Mouse (Mus musculus) embryonic facial prominence, embryonic 11.5 days (tissue): ENCODE measurements around the gene Gm20388. TPM values are rescaled to one million over a fixed set of nuclear protein-coding genes. Genes with fewer than 3 reads are reported as not detected.
A peak's percentile ranks its signal among the peaks of the same experiment; 100 is the strongest.

Experiments used
- ATAC-seq: fragments of 200-750 bp; cut with Nextera tagmentation; replicated peaks from 2 replicates; pipeline ENCODE4 v1.8.0; 2017; ENCODE audit warnings: low read depth; ENCODE audit not compliant: insufficient number of reproducible peaks, low FRiP score, low TSS enrichment
- DNase-seq: peaks from one replicate; pipeline ENCODE4 v3.0.0-alpha.2; 2015; ENCODE audit warnings: low spot score
- H3K27ac ChIP-seq: fragments of 300-500 bp; sonication (generic); replicated peaks from 2 replicates; pipeline ENCODE4 v1.5.1; 2014; ENCODE audit warnings: mild to moderate bottlenecking, low read depth, low read length, control low read depth
- H3K27me3 ChIP-seq: fragments of 300-500 bp; sonication (generic); 2 replicates; pipeline ENCODE4 v1.6.1; 2014; ENCODE audit warnings: mild to moderate bottlenecking, low read length, moderate library complexity, mixed read lengths; ENCODE audit not compliant: control insufficient read depth, insufficient read depth
- H3K36me3 ChIP-seq: fragments of 300-500 bp; sonication (generic); replicated peaks from 2 replicates; pipeline ENCODE4 v1.6.1; 2014; ENCODE audit warnings: low read depth, mild to moderate bottlenecking, low read length, moderate library complexity, mixed read lengths; ENCODE audit not compliant: control insufficient read depth, insufficient read depth
- H3K4me1 ChIP-seq: fragments of 300-500 bp; sonication (generic); 2 replicates; pipeline ENCODE4 v1.6.1; 2014; ENCODE audit warnings: low read length, mixed read lengths; ENCODE audit not compliant: control insufficient read depth, insufficient read depth
- H3K4me2 ChIP-seq: fragments of 300-500 bp; sonication (generic); 2 replicates; pipeline ENCODE4 v1.6.1; 2014; ENCODE audit warnings: low read depth, mild to moderate bottlenecking, control low read depth, low read length, moderate library complexity
- H3K4me3 ChIP-seq: fragments of 300-500 bp; sonication (generic); 2 replicates; pipeline ENCODE4 v1.5.1; 2014; ENCODE audit warnings: low read depth, low read length, control low read depth
- H3K9ac ChIP-seq: fragments of 300-500 bp; sonication (generic); replicated peaks from 2 replicates; pipeline ENCODE4 v1.6.1; 2014; ENCODE audit warnings: mild to moderate bottlenecking, control low read depth, low read length
- H3K9me3 ChIP-seq: fragments of 300-500 bp; sonication (generic); replicated peaks from 2 replicates; pipeline ENCODE4 v1.6.1; 2016; ENCODE audit warnings: mild to moderate bottlenecking, low read length, inconsistent platforms, mixed read lengths; ENCODE audit not compliant: control insufficient read depth
- WGBS: fragments of 180-500 bp; shearing (Covaris S2); extraction: QIAGEN DNeasy Blood & Tissue Kit; methylation state at CpG from one replicate; pipeline ENCODE4 v1.1.7; 2014; 5-methylcytosine and 5-hydroxymethylcytosine counted together
- polyA plus RNA-seq: library from polyadenylated mRNA; unstranded; fragments of >200 nt; fragmentation: Nextera tagmentation; extraction: Ambion mirVana; gene quantifications from 2 replicates; pipeline ENCODE4 v1.2.1, GENCODE M21; 2014

Gm20388 gene
- polyA plus RNA-seq, 1 experiment from 2014 or later, result 3.1 TPM

DNA sequence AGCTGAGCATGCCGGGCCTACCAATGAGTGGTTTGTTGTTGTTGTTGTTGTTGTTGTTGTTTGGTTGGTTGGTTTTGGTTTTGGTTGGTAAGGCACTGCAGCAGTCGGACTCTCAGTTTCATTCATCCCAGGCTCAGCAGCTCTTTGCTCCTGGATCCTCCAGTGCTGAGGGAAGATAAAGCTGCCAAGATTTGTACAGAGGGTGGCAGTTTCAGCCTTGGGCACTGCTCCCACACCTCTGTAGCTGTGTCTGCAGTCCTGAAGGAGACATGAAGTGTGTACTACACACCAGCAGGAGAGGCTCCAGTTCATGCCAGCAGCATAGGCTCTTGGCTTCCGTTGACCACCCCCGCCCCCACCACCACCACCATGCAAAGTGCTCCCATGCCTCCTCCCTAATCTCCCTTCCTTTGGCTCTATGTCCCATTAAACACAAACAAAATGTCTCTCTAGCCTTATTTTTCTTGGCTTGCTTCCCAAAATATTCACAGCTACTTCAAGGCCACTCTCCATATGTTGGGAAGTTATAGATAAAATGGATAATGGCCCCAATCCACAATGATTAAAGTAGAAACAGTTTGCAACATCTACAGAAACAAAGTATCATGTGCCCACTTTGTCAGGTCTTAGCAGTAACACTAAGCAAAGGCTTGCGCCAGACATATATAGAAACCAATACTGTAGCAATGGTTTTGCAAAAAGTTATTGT lies 3740.9 kb downstream of the Gm20388 start:
- no peaks in the 10 kb centered on the region for H3K4me1 ChIP-seq
- ATAC-seq (no peak), DNase-seq (no peak)
- no peak overlapping the region for H3K27ac ChIP-seq
- H3K9ac ChIP-seq, result no peak overlapping the region
- no peaks in the 10 kb centered on the region for H3K9me3 ChIP-seq
- H3K36me3 ChIP-seq, result no peaks in the 10 kb centered on the region
- no peaks in the 10 kb centered on the region for H3K27me3 ChIP-seq
- H3K4me3 ChIP-seq, result no peak overlapping the region
- H3K4me2 ChIP-seq, result no peak overlapping the region
- 89% methylated on average over 5 of the region's 5 CpGs for WGBS

DNA sequence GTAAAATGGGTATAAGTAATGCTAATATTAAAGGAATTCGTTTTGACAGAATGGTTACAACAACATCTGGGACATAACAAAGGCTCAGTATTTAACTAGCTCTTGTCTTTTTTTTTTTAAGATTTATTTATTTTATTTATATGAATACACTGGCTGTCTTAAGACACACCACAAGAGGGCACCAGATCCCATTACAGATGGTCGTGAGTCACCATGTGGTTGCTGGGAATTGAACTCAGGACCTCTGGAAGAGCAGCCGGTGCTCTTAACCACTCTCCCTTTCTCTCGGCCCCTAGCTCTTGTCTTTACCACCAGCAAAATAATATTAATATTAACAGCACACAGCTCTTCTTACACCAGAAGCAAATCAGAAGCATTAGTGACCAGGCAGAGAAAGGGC lies 3742.0 kb downstream of the Gm20388 start:
- no peaks in the 10 kb centered on the region for H3K4me1 ChIP-seq
- H3K9ac ChIP-seq, result no peak overlapping the region
- H3K27ac ChIP-seq, result no peak overlapping the region
- H3K4me2 ChIP-seq, result no peak overlapping the region
- ATAC-seq, result no peak
- no peak overlapping the region for H3K4me3 ChIP-seq
- no peaks in the 10 kb centered on the region for H3K9me3 ChIP-seq
- 67% methylated on average over 4 of the region's 4 CpGs for WGBS
- H3K27me3 ChIP-seq, result no peaks in the 10 kb centered on the region
- no peaks in the 10 kb centered on the region for H3K36me3 ChIP-seq
- DNase-seq, result no peak

DNA sequence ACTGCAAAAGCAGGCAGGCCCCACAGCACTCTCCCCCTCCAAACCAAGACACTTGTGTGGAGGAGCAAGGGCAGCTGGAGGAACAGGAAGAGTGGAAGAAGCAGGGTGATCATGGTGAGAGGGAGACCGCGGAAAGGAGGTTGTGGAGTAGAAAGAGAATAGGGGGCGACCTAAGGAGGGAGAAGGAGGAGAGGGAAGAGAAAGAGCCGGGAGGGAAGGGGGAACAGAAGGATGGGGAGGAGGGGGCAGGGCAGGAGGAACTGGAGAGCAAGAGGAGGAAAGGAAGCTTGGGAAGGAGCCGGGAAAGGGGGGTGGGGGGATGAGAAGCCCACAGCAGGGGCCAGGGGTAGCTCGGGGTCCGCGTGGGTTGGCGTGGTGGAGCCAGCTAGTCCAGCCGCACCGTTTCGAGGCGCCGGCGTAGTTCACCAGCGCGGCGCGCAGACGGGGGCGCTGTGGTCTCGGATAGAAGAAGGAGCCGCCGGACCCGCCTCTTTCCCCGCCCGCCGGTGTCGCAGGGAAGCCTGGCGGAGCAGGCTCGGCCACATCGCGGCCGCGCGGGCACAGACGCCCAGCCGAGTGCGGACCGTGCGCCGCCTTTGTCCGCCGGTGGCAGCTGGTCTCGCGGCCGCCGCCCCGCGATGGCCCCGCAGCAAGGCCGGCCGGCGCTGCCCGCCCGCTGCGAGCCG lies 3742.8 kb downstream of the Gm20388 start, which contains the start of gene Rhou:
Rhou (plus strand) TSS at position 622 of the 686 bp plus-strand sequence.
- Histone ChIP-seq H3K4me2 (peak within 1 kb of the TSS; percentile 66), H3K9ac (peak within 1 kb of the TSS; percentile 92), H3K27ac (peak within 1 kb of the TSS; percentile 82), H3K9me3 (no peaks in the 10 kb centered on the region), H3K4me3 (peak within 1 kb of the TSS; percentile 70), H3K27me3 (no peaks in the 10 kb centered on the region), H3K36me3 (no peaks in the 10 kb centered on the region), H3K4me1 (no peaks in the 10 kb centered on the region)
- ATAC-seq, result peak; percentile 80
- under 1% methylated on average over 47 of the region's 58 CpGs for WGBS
- DNase-seq, result peak; percentile 96

DNA sequence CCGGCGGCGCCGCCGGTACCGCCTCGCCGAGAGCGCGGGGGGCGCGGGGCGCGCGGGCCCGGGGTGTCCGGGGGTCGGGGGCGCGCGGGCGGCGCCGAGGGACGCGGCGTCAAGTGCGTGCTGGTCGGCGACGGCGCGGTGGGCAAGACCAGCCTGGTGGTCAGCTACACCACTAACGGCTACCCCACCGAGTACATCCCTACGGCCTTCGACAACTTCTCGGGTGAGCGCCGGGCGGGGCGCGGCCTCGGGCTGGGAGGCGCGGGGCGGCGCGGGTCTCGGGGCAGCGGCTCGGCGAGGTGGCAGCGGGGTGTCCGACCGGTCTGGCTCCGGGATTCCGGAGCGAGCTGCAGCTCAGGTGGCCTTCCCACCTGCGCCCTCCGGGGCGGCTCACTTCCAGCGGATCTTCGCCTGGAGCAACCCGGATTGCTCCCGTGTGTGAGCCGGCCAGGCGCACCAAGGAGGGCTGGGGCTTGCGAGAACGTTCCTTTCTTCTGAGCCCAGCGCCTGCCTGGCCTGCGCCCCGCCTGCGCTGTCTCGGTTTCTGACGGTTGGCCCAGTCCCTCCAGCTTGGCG lies 3743.4 kb downstream of the Gm20388 start:
- no peaks in the 10 kb centered on the region for H3K27me3 ChIP-seq
- no peaks in the 10 kb centered on the region for H3K36me3 ChIP-seq
- peak overlapping the region; percentile 82 for H3K27ac ChIP-seq
- H3K4me2 ChIP-seq, result peak overlapping the region; percentile 66
- peak overlapping the region; percentile 70 for H3K4me3 ChIP-seq
- H3K4me1 ChIP-seq, result no peaks in the 10 kb centered on the region
- DNase-seq, result peak; percentile 76
- H3K9me3 ChIP-seq, result no peaks in the 10 kb centered on the region
- under 1% methylated on average over 72 of the region's 77 CpGs for WGBS
- no peak for ATAC-seq
- peak overlapping the region; percentile 92 for H3K9ac ChIP-seq

DNA sequence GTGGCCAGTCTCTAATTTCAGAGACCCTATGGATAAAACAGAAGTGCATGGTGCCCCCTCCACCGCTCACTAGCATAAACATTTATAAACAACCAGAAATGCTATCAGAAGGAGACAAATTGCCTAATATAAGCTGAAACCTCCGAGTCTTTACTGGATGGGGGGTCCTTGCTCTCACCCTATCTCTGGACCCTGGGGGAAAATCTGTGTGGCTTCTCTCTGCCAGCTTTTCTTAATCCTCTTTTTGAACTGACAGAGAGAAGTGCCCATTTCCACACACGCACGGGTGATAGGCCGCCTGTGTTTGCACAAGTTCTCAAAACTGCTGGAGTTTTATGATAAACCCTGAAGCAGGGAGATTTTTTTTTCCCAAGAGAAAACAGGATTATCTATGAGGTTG lies 3744.1 kb downstream of the Gm20388 start:
- H3K9me3 ChIP-seq, result no peaks in the 10 kb centered on the region
- H3K4me1 ChIP-seq, result no peaks in the 10 kb centered on the region
- no peak overlapping the region; the same call in 1 of the 2 replicates for H3K27ac ChIP-seq
- peak overlapping the region; percentile 92 for H3K9ac ChIP-seq
- DNase-seq (no peak), ATAC-seq (no peak)
- peak overlapping the region; percentile 70 for H3K4me3 ChIP-seq
- H3K27me3 ChIP-seq, result no peaks in the 10 kb centered on the region
- H3K4me2 ChIP-seq, result peak overlapping the region; percentile 66
- WGBS, result 12% methylated on average over 5 of the region's 5 CpGs
- no peaks in the 10 kb centered on the region for H3K36me3 ChIP-seq

DNA sequence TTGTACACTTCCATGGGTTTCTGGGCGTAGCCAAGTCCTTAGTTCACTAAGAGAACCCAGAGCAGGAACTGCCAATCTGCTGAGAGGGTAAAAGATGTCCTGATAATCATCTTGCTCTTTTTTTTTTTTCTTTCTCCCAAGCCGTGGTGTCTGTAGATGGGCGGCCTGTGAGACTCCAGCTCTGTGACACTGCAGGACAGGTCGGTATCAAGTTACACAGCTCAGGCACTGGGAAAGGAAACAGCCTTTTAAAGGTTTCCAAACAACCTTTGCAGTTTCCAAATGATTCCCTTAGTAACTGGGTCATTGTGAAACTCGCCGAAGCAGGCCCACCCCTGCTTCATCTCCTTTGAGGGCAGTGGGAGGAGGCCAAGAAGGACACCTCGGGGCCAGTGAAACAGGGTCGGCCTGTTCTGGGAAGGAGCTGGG lies 3744.7 kb downstream of the Gm20388 start:
- Histone ChIP-seq H3K27me3 (no peaks in the 10 kb centered on the region), H3K36me3 (no peaks in the 10 kb centered on the region), H3K27ac (no peak overlapping the region; the same call in 1 of the 2 replicates), H3K9ac (peak overlapping the region; percentile 39; the same call in 1 of the 2 replicates), H3K4me1 (no peaks in the 10 kb centered on the region), H3K4me2 (peak overlapping the region; percentile 66), H3K9me3 (no peaks in the 10 kb centered on the region), H3K4me3 (peak overlapping the region; percentile 70)
- no peak for ATAC-seq
- WGBS, result 6% methylated on average over 8 of the region's 8 CpGs
- peak; percentile 22 for DNase-seq

DNA sequence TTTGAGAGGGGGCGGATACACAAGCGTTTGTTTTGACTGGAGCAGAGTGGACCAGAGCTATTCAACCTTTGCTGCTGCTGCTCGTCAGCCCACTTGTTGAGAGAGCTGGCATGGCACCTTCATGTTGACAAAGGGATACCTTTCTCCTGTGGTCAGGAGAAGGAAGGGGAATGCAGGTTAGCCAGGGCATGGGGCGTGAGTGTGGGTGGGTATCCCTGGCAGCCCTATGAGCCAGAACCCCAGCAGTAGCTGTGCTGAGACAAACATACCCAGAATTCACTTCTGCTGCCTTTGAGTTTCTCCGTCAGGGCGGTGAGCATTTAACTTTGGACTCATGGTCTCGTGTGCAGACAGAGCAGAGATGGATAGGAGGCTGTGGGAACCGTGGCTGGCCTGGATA lies 3747.2 kb downstream of the Gm20388 start:
- ATAC-seq (no peak), DNase-seq (no peak)
- H3K4me1 ChIP-seq, result no peaks in the 10 kb centered on the region
- no peaks in the 10 kb centered on the region for H3K9me3 ChIP-seq
- no peak overlapping the region for H3K4me2 ChIP-seq
- H3K36me3 ChIP-seq, result peaks cover 3% of the 10 kb centered on the region
- WGBS, result 94% methylated on average over 8 of the region's 8 CpGs
- H3K27ac ChIP-seq, result no peak overlapping the region
- H3K27me3 ChIP-seq, result no peaks in the 10 kb centered on the region
- H3K4me3 ChIP-seq, result no peak overlapping the region
- H3K9ac ChIP-seq, result no peak overlapping the region
